15 mouse cellular contexts compared by ENCODE assay signal in the genomic region with DNA sequence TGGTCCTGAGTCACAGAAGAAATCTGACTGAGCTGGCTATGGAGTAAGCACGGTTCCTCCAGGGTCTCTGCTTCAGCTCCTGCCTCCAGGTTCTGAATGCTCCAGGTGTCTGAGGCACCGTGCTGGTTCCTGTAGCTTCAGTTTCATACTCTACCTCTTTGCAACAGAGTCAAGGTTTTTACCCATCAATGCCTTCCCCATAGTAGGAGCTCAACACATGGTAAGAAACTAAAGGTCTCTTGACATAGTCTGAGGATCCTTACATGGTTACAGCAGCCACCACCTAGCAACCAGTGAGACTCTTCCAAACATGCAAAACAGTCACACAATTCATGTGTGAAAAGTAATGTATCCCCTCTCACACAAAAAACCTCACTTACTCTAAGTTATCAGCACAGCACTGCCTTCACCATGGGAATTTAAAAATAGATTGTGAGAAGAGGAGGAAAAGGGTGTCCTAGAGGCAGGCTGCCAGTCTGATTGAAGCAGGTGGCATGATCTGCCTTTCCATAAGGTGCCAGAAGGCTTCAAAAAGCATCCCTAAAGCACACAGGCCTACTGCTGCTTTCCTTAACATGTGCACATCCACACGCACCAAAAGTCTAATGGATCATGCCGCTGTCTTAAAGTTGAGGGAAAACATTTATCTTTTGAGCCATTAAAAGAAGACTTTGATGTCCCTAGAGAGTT. TPM values are rescaled to one million over a fixed set of nuclear protein-coding genes. Genes with fewer than 3 reads are reported as not detected.
DNase-seq lines count a peak whose midpoint lies in the region; ATAC-seq lines count a peak whose summit lies in the region.
"Had no signal": no experiment of that assay in that cellular context is flagged by ENCODE, and none has a peak within 500 bp of the region (broad histone marks: within the 10 kb centered on the region; RNA-seq: fewer than 3 reads in every experiment).

No protein-coding gene starts in this region.

- no peaks in the 10 kb centered on the region for H3K9me3 ChIP-seq in forebrain, embryonic 14.5 days (replicated peaks; ENCODE audit: control insufficient read depth, low read length)
- no peaks in the 10 kb centered on the region for H3K9me3 ChIP-seq in forebrain, embryonic 15.5 days
- H3K9me3 ChIP-seq: embryonic facial prominence, embryonic 10.5 days; forebrain, embryonic 13.5 days; hindbrain, embryonic 15.5 days; limb, embryonic 15.5 days had no signal

- H3K4me3 ChIP-seq in forebrain, embryonic 14.5 days (ENCODE audit: low read depth, low read length): no peak overlapping the region
- H3K4me3 ChIP-seq in forebrain, embryonic 15.5 days: no peak overlapping the region

- ATAC-seq in forebrain, embryonic 14.5 days: no peak
- ATAC-seq in forebrain, embryonic 15.5 days (replicated peaks): no peak

- no peak overlapping the region for H3K27ac ChIP-seq in forebrain, embryonic 14.5 days (ENCODE audit: low read depth, low read length)
- H3K27ac ChIP-seq in forebrain, embryonic 15.5 days (replicated peaks): no peak overlapping the region
- H3K27ac ChIP-seq: forebrain, embryonic 13.5 days; hindbrain, embryonic 15.5 days; limb, embryonic 15.5 days; macrophage had no signal

- H3K4me2 ChIP-seq in forebrain, embryonic 14.5 days (ENCODE audit: low read length): no peak overlapping the region
- no peak overlapping the region for H3K4me2 ChIP-seq in forebrain, embryonic 15.5 days (replicated peaks)

- peaks cover 5% of the 10 kb centered on the region; the same call in 1 of the 2 replicates for H3K4me1 ChIP-seq in forebrain, embryonic 14.5 days (ENCODE audit: control insufficient read depth, insufficient read depth, low read length)
- H3K4me1 ChIP-seq in forebrain, embryonic 15.5 days: peaks cover 19% of the 10 kb centered on the region

- no peaks in the 10 kb centered on the region for H3K36me3 ChIP-seq in forebrain, embryonic 14.5 days (ENCODE audit: control insufficient read depth, insufficient read depth, low read length)
- no peaks in the 10 kb centered on the region for H3K36me3 ChIP-seq in forebrain, embryonic 15.5 days
- H3K36me3 ChIP-seq: embryonic facial prominence, embryonic 10.5 days; G1E; hindbrain, embryonic 15.5 days; limb, embryonic 15.5 days had no signal

- intact Hi-C loops in left cerebral cortex, postnatal 36 days (cut with DNase I): loop anchor here (5.0 kb wide), 1 partner anchor 54 kb away; no protein-coding TSS in a partner anchor
- intact Hi-C loops in heart, postnatal 25 days (cut with DNase I): loop anchor here (5.0 kb wide), 1 partner anchor 144 kb away; a partner anchor contains a TSS

- no peak overlapping the region for H3K9ac ChIP-seq in forebrain, embryonic 14.5 days (ENCODE audit: low read length)
- H3K9ac ChIP-seq in forebrain, embryonic 15.5 days (replicated peaks): no peak overlapping the region
- H3K9ac ChIP-seq: hindbrain, embryonic 15.5 days had no signal

- H3K27me3 ChIP-seq in forebrain, embryonic 14.5 days (replicated peaks; ENCODE audit: control insufficient read depth, insufficient read depth, low read length): no peaks in the 10 kb centered on the region
- H3K27me3 ChIP-seq in forebrain, embryonic 15.5 days: no peaks in the 10 kb centered on the region
- H3K27me3 ChIP-seq: forebrain, embryonic 13.5 days; hindbrain, embryonic 15.5 days; limb, embryonic 15.5 days had no signal

- whole genome bisulfite sequencing in forebrain, embryonic 14.5 days: 89% methylated on average over 4 of the region's 4 CpGs
- 87% methylated on average over 4 of the region's 4 CpGs for WGBS in forebrain, embryonic 15.5 days

- DNase-seq in forebrain, embryonic 14.5 days (ENCODE audit: low spot score): peak; percentile 8
- DNase-seq in CD4-positive helper T cell, adult 2 months (ENCODE audit: low read depth, low spot score): peak; percentile 19
- DNase-seq in brain, adult 2 months (ENCODE audit: low read depth, low spot score): peak; percentile 86
- DNase-seq in left cerebral cortex, postnatal 36 days (ENCODE audit: low spot score in 2 of 2): peak; percentile 46 to 49
- DNase-seq in embryo, embryonic 10.5 days (ENCODE audit: low spot score): no peak
- no peak for DNase-seq in urinary bladder, postnatal 4 days (ENCODE audit: low spot score in 2 of 2)
- DNase-seq in heart, postnatal 25 days (ENCODE audit: low spot score): no peak
- DNase-seq: kidney, postnatal 14 days had no signal

RNA-seq across cellular contexts. Expression of a gene that starts 1.3 kb away (rescaled TPM):
- polyA plus RNA-seq in forebrain, embryonic 14.5 days (2014; fragmentation: Nextera tagmentation; extraction: Ambion mirVana): 27.3 and 34.8 TPM in 2 replicates
- 31.5 and 33.8 TPM in 2 replicates for polyA plus RNA-seq in forebrain, embryonic 15.5 days (2015; fragmentation: Nextera tagmentation; extraction: Ambion mirVana)
- 100 to 1,000 TPM; 120 TPM for total RNA-seq in left cerebral cortex, postnatal 36 days (2021)
- total RNA-seq in heart, postnatal 25 days (2021): 1 to 10 TPM; 5.3 to 5.4 TPM
- polyA plus RNA-seq: G1E had no signal

Comparison
In these comparisons a context has a peak if more than half of its experiments do, and no peak if none do; other contexts are left out.
1. DNase-seq: peak in forebrain, embryonic 14.5 days (single experiment), CD4-positive helper T cell, adult 2 months (single experiment), brain, adult 2 months (single experiment) and left cerebral cortex, postnatal 36 days (2 of 2); none in embryo, embryonic 10.5 days (single experiment), urinary bladder, postnatal 4 days (0 of 2) and heart, postnatal 25 days (single experiment).
2. RNA of a gene that starts 1.3 kb away (total RNA-seq): 120 TPM in left cerebral cortex, postnatal 36 days; 5.3 to 5.4 TPM in heart, postnatal 25 days; every median in the first group is over 10 times any median in the second.